Mouse (Mus musculus) embryonic fibroblast, embryonic 13.5 days (primary cell): ENCODE results near the gene Pld1. TPM values are rescaled to one million over a fixed set of nuclear protein-coding genes. Genes with fewer than 3 reads are reported as not detected.

ENCODE experiments used
- H3K27ac ChIP-seq: 2 replicates; pipeline ENCODE4 v1.5.1; 2012; ENCODE audit warnings: low read length, control low read depth, inconsistent platforms; ENCODE audit not compliant: insufficient read depth
- H3K4me1 ChIP-seq: 2 replicates; pipeline ENCODE4 v1.6.1; 2011; ENCODE audit warnings: low read length; ENCODE audit not compliant: control insufficient read depth, insufficient read depth
- H3K4me3 ChIP-seq: 2 replicates; pipeline ENCODE4 v1.5.1; 2011; ENCODE audit warnings: mild to moderate bottlenecking, control low read depth, low read length; ENCODE audit not compliant: insufficient read depth
- CTCF ChIP-seq: IDR thresholded peaks from 2 replicates; pipeline ENCODE4 v1.5.1; 2011; ENCODE audit warnings: mild to moderate bottlenecking, control low read depth, low read length, moderate library complexity, borderline replicate concordance; ENCODE audit not compliant: insufficient read depth
- POLR2A ChIP-seq: IDR thresholded peaks from 2 replicates; pipeline ENCODE4 v1.6.1; 2011; ENCODE audit warnings: low read depth, mild to moderate bottlenecking, control low read depth, low read length, moderate library complexity
- polyA plus RNA-seq: library from polyadenylated mRNA; stranded (reverse); fragments of >200 nt; gene quantifications from 2 replicates; pipeline ENCODE4 v1.2.4, GENCODE M21; 2011; ENCODE audit warnings: low read depth; ENCODE audit not compliant: missing spikeins, insufficient read length

The Pld1 gene
- polyA plus RNA-seq, 1 experiment: 13.3 TPM

- no peak overlapping the region for H3K4me3 ChIP-seq
- no peak for TF ChIP-seq CTCF
- TF ChIP-seq POLR2A: no peak
- no peaks in the 10 kb centered on the region for H3K4me1 ChIP-seq
- no peak overlapping the region for H3K27ac ChIP-seq
Observed at GRCm38 (mm10) chr3:28104992-28105391, 166.5 kb downstream of the Pld1 start.

- H3K4me1 ChIP-seq: no peaks in the 10 kb centered on the region
- H3K27ac ChIP-seq: no peak overlapping the region
- H3K4me3 ChIP-seq: no peak overlapping the region
- no peak for TF ChIP-seq POLR2A
- no peak for TF ChIP-seq CTCF
Observed at GRCm38 (mm10) chr3:28107446-28108004, 169.0 kb downstream of the Pld1 start.

GRCm38 (mm10) chr3:28111516-28111915 lies 173.0 kb downstream of the Pld1 start:
- Histone ChIP-seq H3K27ac (no peak overlapping the region), H3K4me1 (no peaks in the 10 kb centered on the region)
- TF ChIP-seq POLR2A (no peak), CTCF (no peak)

GRCm38 (mm10) chr3:28113881-28114280 lies 175.4 kb downstream of the Pld1 start:
- Histone ChIP-seq H3K27ac (no peak overlapping the region), H3K4me1 (no peaks in the 10 kb centered on the region)
- TF ChIP-seq CTCF: no peak
- TF ChIP-seq POLR2A: no peak

More at GRCm38 (mm10) chr3:28111516-28111915, 173.0 kb downstream of the Pld1 start:
- H3K4me3 ChIP-seq: no peak overlapping the region

GRCm38 (mm10) chr3:28141716-28142115 lies 203.2 kb downstream of the Pld1 start:
- no peak for TF ChIP-seq CTCF
- TF ChIP-seq POLR2A: no peak
- Histone ChIP-seq H3K4me3 (no peak overlapping the region), H3K4me1 (peaks cover 5% of the 10 kb centered on the region), H3K27ac (no peak overlapping the region)

More at GRCm38 (mm10) chr3:28113881-28114280, 175.4 kb downstream of the Pld1 start:
- H3K4me3 ChIP-seq: no peak overlapping the region

GRCm38 (mm10) chr3:28142121-28142520 lies 203.6 kb downstream of the Pld1 start:
- TF ChIP-seq CTCF: no peak
- no peak for TF ChIP-seq POLR2A
- Histone ChIP-seq H3K4me1 (peaks cover 5% of the 10 kb centered on the region), H3K4me3 (no peak overlapping the region), H3K27ac (no peak overlapping the region)

DNA sequence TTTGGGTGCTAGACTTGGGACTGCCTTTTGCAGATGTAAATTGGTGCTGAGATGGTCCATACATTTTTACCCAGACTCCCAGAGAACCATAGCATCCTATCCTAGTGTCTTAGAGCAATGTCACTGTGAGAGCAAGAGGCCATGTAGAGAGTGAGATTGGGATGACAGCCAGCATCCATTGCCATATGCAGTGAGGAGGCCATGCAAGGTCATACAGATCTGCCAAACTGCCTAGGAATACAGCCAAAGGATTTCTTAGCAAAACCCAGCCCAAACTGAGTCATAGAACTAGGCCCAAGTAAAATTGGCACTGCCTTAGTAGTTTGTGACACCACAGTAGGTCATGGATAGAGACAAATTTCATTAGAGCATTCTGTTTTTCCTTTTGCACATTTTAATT lies 206.2 kb downstream of the Pld1 start:
- TF ChIP-seq POLR2A (no peak), CTCF (no peak)
- Histone ChIP-seq H3K4me1 (peaks cover 5% of the 10 kb centered on the region), H3K4me3 (no peak overlapping the region), H3K27ac (no peak overlapping the region)

- TF ChIP-seq POLR2A (no peak), CTCF (no peak)
- no peak overlapping the region for H3K27ac ChIP-seq
Observed at GRCm38 (mm10) chr3:28145461-28145860, 207.0 kb downstream of the Pld1 start.

GRCm38 (mm10) chr3:28149656-28150256 lies 211.3 kb downstream of the Pld1 start:
- no peak for TF ChIP-seq POLR2A
- no peak for TF ChIP-seq CTCF
- peaks cover 1% of the 10 kb centered on the region for H3K4me1 ChIP-seq
- H3K27ac ChIP-seq: no peak overlapping the region
- no peak overlapping the region for H3K4me3 ChIP-seq

More at GRCm38 (mm10) chr3:28145461-28145860, 207.0 kb downstream of the Pld1 start:
- H3K4me1 ChIP-seq: peaks cover 5% of the 10 kb centered on the region
- H3K4me3 ChIP-seq: no peak overlapping the region

DNA sequence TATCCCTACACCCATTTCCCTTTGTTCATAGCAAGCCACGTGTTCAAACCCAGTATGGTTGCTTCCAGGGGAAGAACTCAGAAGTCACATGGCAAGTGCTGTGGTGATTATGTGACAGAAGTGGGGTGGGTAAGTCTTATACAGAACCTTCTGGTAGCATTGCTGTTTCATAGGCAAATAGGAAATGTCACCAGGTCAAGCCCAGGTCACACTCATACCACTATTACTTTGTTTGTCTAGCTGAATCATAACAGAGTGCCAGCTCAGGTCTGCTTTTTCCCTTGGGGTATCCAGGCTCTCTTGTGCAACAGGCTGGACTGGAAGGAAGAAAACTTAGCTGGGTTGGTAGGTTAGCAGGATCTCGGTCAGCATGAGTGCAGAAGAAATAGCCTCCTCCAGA lies 219.5 kb downstream of the Pld1 start:
- TF ChIP-seq CTCF (no peak), POLR2A (no peak)
- Histone ChIP-seq H3K4me1 (no peaks in the 10 kb centered on the region), H3K27ac (no peak overlapping the region), H3K4me3 (no peak overlapping the region)
